Mouse (Mus musculus) midbrain, embryonic 13.5 days (tissue): Measurements from ENCODE around the gene Reg1. TPM values are rescaled to one million over a fixed set of nuclear protein-coding genes. Genes with fewer than 3 reads are reported as not detected.

Experiments used
- ATAC-seq: fragments of 200-750 bp; cut with Nextera tagmentation; 2 replicates; pipeline ENCODE4 v1.8.0; 2017; ENCODE audit warnings: mild to moderate bottlenecking, moderate TSS enrichment, moderate library complexity
- H3K27ac ChIP-seq: fragments of 300-500 bp; sonication (generic); 2 replicates; pipeline ENCODE4 v1.5.1; 2015; ENCODE audit warnings: inconsistent platforms, mild to moderate bottlenecking, moderate library complexity
- H3K27me3 ChIP-seq: fragments of 300-500 bp; sonication (generic); 2 replicates; pipeline ENCODE4 v1.6.1; 2015; ENCODE audit warnings: mild to moderate bottlenecking, inconsistent platforms
- H3K36me3 ChIP-seq: fragments of 300-500 bp; sonication (generic); 2 replicates; pipeline ENCODE4 v1.6.1; 2015; ENCODE audit warnings: mild to moderate bottlenecking, inconsistent platforms
- H3K4me1 ChIP-seq: fragments of 300-500 bp; sonication (generic); replicated peaks from 2 replicates; pipeline ENCODE4 v1.6.1; 2015; ENCODE audit warnings: inconsistent platforms
- H3K4me2 ChIP-seq: fragments of 300-500 bp; sonication (generic); replicated peaks from 2 replicates; pipeline ENCODE4 v1.6.1; 2015; ENCODE audit warnings: moderate library complexity, mild to moderate bottlenecking, inconsistent platforms
- H3K4me3 ChIP-seq: fragments of 300-500 bp; sonication (generic); replicated peaks from 2 replicates; pipeline ENCODE4 v1.5.1; 2015; ENCODE audit warnings: mild to moderate bottlenecking, inconsistent platforms
- H3K9ac ChIP-seq: fragments of 300-500 bp; sonication (generic); replicated peaks from 2 replicates; pipeline ENCODE4 v1.6.1; 2015; ENCODE audit warnings: mild to moderate bottlenecking, inconsistent platforms
- H3K9me3 ChIP-seq: fragments of 300-500 bp; sonication (generic); 2 replicates; pipeline ENCODE4 v1.6.1; 2016; ENCODE audit warnings: mild to moderate bottlenecking, inconsistent platforms
- WGBS: fragments of 180-500 bp; shearing (Covaris S2); methylation state at CpG from one replicate; pipeline ENCODE4 v1.1.7; 2015; 5-methylcytosine and 5-hydroxymethylcytosine counted together
- polyA plus RNA-seq: library from polyadenylated mRNA; unstranded; fragments of >200 nt; fragmentation: Nextera tagmentation; extraction: Ambion mirVana; gene quantifications from 2 replicates; pipeline ENCODE4 v1.2.1, GENCODE M21; 2015

Reg1 gene
- polyA plus RNA-seq, 1 experiment from 2014 or later, result not detected

GRCm38 (mm10) chr6:78469287-78469686 is 46.8 kb downstream of the Reg1 start:
- no peaks in the 10 kb centered on the region for H3K27me3 ChIP-seq
- no peak overlapping the region for H3K27ac ChIP-seq
- no peaks in the 10 kb centered on the region for H3K36me3 ChIP-seq
- no peaks in the 10 kb centered on the region for H3K4me1 ChIP-seq
- no peak overlapping the region for H3K4me2 ChIP-seq
- no peak overlapping the region for H3K9ac ChIP-seq
- H3K9me3 ChIP-seq, result no peaks in the 10 kb centered on the region
- no peak for ATAC-seq
- no peak overlapping the region for H3K4me3 ChIP-seq
- WGBS, result 84% methylated on average over 3 of the region's 3 CpGs

Other genes starting within 250 kb of the Reg1 start
- gene Reg3b, start 52.1 kb upstream of the Reg1 start, polyA plus RNA-seq, result not detected in 2 replicates
- gene Reg3d, start 43.8 kb upstream of the Reg1 start, polyA plus RNA-seq, result not detected in 2 replicates
- not detected in 2 replicates for gene Reg3a, start 42.0 kb upstream of the Reg1 start, polyA plus RNA-seq
- not detected in 2 replicates for gene Reg2, start 27.1 kb upstream of the Reg1 start, polyA plus RNA-seq
- gene Reg3g, start 46.2 kb downstream of the Reg1 start, polyA plus RNA-seq, result not detected in 2 replicates